Mouse (Mus musculus) lung, adult 2 months (tissue): Measurements from ENCODE around the gene Dtymk.
"Not testable (repeated sequence)": the region's sequence is repeated elsewhere in the genome, so short reads cannot be mapped to it uniquely, and the experiment has no call there.

Experiments
- CTCF ChIP-seq: fragments of 200-500 bp; IDR thresholded peaks from 2 replicates; pipeline ENCODE4 v1.5.1; 2011; ENCODE audit warnings: mild to moderate bottlenecking, low read length, control low read depth; ENCODE audit not compliant: insufficient read depth
- POLR2A ChIP-seq: fragments of 200-500 bp; IDR thresholded peaks from 2 replicates; pipeline ENCODE4 v1.6.1; 2011; ENCODE audit warnings: low read depth, mild to moderate bottlenecking, control low read depth, low read length, borderline replicate concordance; ENCODE audit errors: extremely low read depth

- TF ChIP-seq CTCF, POLR2A: not testable (repeated sequence)
These were observed 38.2 kb downstream of the Dtymk start for GRCm38 (mm10) chr1:93763531-93763930.
